Mouse (Mus musculus) left cerebral cortex, adult 18-20 months (tissue): ENCODE measurements at regions not wholly inside any gene's neighbourhood (a gene's known extent, or its start where the extent isn't known, plus 50 kb on each side); places are given as distances from the start of the nearest gene placed in this dataset.

ENCODE experiments used
- DNase-seq, 2 experiments: peaks; one replicate each; pipeline ENCODE4 v3.0.0; 2021 to 2022; ENCODE audit warnings: low spot score in 2 of 2, mixed read lengths in 1 of 2

DNA sequence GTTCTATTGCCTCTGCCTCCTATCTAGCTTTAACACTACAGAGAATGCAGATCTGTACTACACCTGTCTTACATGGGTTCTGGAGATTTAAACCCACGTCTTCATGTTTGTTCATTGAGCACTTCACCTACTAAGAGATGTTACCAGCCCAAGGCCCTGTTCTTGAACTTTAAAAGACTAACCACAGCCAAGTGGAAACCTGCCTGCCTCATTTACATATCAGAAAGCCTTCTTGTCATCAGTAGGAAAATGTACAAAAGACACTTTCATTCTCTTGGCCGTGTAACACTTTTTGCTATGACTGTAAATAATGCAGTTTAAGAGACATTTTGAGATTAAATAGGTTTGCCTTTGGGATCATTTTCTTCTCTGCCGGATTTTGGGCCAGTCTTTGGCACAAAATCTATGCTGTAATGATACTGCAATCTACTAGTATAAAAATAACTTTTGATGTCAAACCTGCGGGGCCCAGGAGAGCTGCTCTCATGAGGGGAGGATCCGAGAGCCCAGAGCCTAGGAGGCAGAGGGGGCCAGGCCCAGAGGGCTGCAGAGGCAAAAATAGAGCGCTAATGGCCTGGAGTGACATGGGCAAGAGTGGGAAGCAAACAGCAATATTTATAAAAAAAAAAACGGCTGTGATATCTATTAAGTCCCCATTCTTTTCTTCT is 318.4 kb upstream of the Myo3a start:
- no peak for DNase-seq

DNA sequence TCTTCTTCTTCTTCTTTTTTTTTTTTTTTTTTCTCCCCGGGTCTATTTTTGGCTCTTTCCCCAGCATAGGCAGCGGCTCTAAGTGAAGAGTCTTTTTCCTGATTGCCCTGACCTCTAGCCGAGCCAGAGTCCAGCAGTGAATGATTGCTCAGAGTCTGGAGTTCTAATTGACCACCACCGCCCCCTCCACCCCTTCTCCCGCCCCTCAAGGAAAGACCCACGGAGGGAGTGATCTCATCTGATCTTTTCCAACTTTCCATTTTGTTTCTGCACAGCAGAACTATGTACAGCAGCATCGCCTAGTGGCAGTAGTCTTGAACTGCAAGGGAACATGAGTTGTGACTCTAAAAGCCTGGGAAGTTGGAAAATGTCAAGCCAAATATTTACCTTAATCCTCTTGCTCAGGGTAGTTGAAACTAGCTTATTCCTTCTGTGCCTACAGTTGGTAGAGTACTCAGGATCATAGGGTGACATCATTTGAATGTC is 317.8 kb upstream of the Myo3a start:
- peak; percentile 84 to 86 for DNase-seq

DNA sequence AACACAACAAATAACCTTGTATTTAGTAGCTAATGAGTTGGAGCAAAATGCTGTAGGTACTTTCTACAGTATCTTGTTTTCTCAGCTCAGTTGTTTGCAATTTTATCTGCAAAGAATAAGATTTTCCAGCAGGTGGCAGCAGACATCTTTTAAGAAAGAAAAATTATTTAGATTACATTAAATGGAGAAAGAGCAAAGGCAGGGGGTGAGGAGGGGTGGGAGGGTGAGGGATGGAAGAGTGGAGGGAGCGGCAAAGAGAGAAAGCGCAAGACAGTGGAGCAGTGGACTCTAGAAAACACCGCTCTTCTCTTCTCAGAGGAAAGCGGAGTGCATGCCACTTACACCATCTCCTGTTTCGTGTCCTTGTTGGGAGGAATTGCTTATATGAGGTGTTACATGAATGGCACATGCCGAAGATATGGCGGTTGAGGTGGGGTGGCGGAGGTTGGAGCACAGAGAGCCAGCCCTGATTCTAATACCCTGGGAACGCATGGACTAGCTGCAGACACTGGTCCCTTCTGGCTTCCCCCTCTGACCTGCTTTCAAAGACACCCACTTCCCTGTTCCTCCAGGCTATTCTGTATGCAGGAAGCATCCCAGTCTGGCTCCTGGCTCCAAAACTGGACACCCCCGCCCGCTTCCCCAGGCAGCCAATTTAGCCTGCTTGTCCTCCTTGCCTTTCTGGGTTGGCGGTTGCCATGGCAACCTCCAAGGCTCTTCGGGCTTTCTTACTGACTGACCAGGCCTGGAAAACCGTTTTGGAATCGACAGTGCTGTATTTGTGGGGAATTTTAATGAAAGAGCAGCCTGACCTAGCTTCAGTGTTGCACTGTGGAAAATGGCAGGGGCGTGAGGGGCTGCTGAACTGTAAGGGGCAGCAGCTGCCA is 309.3 kb upstream of the Myo3a start:
- peak; percentile 87 to 94 for DNase-seq

DNA sequence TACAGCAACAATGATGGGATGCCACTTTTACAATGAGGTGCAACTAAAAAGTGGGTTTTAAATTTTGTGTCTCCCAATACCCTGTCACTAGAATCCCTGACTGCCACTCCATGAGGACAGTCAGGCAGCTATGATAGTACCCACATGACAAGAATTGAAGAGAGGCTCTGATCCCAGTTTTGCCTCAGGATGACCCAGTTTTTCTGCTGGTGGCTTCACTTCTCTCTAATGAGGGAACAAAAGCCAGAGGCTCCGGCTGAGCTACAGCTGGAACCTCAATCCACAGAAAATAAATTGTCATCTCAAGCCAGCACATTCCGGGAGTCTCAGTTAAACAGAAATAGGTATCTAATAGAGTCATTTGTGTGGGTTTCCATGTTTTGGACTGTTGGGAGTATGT is 308.2 kb upstream of the Myo3a start:
- peak in 1 of 2 experiments; percentile 10 for DNase-seq

DNA sequence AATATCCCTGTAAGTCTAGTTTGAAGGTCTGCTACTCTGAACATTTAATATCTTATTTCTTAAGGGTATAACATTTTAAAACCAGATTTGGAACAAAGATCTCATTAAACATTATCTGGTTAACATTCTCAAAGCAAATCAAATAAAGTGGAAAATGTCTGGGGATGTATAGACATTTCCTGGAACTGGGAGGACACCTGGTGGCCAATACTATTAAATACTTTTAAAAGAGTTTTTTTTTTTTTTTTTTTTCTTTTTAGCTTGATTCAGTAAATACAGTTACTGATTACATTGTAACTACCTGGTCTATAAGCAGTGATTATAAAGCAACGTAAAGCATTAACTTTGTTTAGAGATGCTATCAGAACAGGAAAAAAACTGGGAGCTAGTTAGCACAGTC is 299.6 kb upstream of the Myo3a start:
- DNase-seq = no peak

DNA sequence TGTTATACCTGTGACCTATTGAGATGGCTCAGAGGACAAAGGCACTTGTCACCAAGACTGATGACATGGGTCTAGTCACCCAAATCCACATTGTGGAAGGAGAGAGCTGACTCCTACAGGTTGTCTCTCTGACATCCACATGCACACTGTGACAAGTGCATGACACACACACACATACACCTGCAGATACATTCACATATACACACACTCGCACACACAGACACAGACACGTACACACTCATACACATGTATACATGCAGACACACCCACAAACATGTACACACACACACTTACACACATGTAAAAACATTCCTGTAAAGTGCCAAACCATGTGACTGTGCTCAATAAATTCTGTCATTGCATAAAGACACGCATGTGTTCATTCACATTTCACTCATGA is 287.3 kb upstream of the Myo3a start:
- DNase-seq = no peak

DNA sequence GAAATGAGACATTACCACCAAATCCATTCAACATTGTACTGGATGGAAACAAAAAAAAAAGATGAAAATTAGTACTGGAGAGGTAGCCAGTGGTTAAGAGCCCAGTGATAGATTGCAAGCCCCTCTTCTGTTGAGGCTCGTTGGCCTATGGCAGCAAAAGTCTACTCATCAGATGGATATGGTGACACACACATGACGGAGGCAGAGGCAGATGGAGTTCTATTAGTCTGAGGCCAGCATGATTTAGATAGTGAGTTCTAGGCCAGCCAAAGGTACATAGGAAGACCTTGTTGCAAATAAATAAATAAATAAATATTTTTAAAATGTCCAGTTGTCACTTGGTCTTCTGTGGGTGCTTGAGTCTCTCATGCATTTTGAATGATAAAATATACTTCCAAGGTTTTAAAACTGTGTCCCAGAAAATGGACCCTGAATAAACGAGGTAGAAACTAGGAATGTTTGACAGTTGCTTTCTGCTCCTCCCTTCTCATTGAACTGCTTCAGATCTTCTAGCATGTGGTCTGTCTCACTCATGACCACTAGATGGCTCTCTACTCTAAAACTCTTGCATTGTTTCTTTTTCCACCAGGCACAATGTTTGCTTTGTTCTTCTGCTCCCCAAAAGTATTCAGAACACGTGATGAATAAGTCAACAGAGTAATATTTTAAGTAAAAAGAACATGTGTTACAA is 286.4 kb upstream of the Myo3a start:
- DNase-seq = peak; percentile 32 to 36

DNA sequence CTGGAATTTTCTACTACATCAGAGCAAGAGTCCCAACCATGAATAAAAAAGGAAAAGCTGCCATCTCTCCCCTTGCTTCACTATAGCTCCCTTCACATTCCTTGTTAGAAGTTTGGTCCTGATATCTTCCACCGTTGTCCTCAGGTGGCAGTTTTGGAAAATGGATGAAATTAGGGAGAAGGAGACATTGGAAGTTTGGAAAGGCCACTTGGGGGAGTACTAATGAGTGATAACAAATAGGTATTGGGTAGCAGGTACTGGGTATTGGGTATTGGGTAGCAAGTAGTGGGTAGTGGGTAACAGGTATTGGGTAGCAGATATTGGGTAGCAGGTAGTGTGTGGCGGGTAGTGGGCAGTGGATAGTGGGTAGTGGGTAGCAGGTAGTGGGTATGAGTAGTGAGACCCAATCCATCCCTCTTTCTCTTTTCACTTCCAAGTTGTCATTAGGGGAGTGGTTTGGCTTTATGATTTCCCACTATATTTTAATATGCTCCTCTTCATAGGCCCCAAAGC is 285.8 kb upstream of the Myo3a start:
- DNase-seq = no peak

DNA sequence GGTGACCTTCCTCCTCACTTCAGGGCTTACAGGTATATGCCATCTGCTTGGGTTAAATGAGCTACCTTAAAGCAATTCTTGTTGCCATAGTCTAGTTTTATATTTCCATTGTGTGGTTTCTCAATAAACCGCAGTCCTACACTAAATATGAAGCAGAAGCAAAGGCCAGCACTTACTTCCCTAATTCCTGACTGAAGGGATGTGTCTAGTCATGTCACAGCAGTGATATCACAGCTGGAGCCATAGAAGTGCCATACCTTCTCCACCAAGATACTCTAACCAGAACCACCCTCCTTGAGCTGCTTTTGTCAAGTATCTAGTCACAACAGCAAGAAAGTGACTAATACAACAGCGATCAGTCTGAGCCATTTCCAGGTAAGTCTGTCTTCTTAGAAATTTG is 283.6 kb upstream of the Myo3a start:
- no peak for DNase-seq

DNA sequence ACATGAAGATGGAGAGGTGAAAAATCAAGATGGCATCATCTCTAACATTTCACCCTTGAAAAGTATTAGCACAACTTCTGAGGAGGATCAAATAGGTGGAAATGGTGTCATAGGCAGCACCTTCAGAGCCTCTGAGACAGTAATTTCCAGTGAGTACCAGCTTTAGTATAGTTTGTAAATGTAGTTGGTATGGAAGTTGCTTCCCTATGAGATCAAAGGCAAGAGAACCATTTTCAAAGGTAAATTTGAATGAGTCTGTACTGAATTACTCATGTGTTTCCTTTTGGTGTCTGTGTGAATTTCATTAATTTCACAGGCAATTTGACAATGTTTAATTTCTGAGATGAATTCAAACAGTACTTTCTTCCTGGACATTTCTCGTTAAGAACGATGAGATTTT is 280.8 kb upstream of the Myo3a start:
- no peak for DNase-seq

DNA sequence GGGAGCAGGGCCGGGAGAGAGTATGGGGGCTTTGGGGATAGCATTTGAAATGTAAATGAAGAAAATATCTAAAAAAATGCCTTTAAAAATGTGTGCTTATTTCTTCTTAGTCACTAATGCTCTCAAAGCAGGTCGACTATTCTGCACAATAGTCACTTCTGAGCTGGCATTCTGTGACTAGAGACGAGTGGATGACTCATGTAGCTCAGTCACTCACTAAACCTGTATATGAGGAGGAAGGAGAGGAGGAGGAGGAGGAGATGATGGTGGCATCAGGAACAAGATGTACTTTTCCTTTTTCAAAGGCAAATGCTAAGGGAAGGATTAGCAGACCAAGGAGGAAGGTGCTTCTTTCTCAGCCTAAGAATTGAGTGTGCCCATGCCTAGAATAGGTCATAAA is 276.0 kb upstream of the Myo3a start:
- DNase-seq = no peak

DNA sequence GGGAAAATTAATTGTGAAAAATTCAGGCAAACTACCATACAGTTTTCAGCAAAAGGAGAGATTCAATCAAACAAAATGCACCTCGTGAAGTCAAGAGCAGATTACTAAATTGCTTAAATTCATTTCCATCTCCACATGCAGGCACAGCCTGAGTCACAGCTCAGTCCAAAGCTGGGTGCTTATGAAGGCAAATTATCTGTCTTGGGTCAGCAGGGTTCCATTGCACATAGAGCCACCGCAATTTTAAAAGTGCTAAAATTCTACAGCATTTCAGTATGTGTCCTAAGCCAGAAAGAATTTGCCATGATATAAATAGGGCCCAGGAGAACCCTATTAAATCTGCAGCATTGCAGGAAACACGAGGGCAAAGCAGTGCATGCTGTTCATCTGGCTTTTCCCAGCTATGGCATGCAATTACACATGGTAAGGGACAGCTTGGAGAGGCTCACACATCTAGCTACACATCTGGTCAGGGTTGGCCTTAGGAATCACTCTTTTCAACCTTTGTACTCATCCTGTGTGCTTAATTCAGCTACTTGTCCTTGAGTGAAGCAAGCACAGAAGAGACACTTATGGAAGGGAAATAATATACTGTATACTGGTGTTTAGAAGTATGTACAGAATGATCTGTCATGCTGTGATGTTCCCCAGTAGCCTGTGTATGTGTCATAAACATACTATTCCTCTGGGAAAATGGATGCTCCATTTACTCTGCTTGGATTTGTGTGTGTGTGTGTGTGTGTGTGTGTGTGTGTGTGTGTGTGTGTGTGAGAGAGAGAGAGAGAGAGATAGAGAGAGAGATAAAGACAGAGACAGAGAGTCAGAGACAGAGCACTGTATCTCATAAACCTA is 271.0 kb upstream of the Myo3a start:
- no peak for DNase-seq

DNA sequence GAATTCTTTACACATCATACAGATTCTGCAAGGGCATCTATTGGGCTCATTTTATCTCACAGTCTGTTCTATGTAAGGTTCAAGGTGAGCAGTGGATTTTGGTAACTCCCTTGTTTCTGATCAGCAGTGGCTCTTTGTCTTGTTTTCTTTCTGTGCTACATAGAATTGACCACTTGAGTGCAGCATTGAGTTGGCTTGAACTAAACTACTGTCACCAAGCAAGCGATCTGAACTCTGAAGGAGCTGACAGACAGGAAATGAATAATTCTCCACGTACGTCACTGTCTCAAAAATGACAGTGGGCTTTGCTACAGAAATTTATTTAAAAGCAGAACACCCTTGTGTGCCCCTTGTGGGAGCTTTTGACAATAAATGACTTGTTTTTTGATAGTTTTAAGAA is 268.9 kb upstream of the Myo3a start:
- DNase-seq = peak; percentile 32 to 45

DNA sequence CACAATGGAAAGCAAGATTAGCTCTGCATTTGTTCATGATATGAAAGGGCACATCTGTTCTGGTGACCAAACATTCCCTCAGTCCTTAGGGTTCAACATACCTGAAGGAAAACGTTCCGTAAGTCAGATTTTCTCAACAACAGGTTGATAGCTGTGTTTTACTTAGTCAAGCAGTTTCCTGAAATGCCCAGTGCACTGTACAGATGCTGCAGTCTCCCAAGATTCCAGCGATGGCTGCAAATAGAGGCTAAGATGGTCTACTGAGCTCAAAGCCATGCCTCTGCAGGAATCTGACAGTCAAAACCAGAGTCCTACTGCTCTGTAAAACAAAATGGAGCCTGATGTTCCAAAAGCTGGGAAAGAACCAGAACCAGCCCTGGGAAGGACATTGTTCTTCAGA is 268.5 kb upstream of the Myo3a start:
- DNase-seq = no peak

DNA sequence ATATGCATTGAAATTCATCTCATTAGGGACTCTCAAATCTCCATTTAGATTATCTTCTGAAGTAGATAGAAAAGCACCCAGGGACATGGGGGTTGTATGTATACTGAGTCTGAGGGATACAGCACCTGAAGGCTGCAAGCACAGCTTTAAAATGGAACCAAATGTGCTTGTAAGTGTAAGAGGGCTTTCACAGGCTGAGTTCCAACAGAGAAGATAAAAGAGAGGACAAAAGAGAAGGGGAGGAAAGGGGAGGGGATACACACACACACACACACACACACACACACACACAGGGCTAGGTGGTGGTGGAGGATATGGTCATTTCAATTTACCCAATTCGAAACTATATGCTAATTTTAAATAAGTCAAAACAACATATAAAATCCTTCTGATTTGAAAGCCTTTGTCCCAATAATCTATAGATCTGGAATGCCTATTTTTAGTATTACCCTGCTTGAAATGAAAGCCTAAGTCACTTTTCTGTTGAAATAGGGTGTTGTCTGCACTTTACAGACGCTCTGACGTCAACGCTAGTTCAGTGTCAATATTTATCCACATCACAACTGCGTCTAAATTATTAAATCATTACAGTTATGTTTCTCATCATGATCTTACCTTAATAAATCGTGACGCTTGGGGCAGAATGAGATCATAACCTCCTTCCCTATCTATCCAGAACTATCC is 263.8 kb upstream of the Myo3a start:
- no peak for DNase-seq

DNA sequence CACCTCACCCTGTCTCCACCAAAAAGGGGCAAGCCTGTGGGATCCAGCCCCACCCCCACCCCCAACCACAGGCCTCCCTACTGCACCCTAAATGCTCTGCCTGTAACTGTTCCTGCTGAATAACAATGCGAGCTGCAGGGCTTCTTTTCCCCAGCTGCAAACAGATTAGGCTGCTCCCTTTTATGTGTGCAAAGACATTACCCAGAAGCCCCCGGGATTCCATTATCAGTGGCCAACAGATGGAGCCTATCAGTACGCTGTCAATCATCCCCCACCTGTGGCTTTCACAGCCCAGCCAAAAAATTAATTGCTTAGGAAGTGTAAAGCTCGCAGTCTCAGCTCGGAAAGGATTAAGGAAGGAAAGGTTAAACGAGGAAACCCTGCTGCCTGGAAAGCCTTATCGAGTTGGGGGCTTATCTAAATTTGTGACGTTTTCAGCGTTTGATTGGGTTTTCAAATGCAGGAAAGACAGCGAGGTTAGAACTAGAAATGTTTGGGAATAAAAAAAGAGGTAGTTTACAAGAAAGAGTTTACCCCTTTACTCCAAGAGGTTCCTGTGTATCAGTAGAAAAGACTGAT is 263.2 kb upstream of the Myo3a start:
- no peak for DNase-seq

DNA sequence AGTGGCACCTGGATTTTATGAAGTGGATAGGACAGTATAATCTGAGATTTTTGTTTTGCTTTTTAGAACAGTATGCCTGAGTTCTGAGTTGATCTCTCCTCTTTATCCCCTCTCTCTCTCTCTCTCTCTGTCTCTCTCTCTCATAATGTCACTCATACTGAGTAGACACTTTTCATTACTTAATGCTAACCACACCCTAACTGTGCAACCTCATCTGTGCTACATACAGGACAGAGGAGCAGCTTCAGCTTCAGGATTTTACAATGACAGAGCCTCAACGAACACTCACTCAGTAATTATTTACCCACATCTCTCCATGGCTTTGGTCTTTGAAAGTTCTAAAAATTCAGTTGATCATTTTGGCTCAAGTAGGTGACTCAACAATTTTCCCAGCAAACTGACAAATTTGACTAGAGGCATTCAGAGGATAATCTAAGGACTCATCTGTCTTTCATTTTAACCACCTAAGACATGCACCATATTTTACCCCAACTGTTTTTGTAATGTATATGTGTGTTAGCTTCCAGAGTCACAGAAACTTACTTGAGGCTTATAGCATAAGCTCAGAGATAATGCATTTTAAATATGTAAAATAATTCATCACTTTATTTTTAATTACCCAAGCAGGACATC is 256.4 kb upstream of the Myo3a start:
- DNase-seq = no peak

DNA sequence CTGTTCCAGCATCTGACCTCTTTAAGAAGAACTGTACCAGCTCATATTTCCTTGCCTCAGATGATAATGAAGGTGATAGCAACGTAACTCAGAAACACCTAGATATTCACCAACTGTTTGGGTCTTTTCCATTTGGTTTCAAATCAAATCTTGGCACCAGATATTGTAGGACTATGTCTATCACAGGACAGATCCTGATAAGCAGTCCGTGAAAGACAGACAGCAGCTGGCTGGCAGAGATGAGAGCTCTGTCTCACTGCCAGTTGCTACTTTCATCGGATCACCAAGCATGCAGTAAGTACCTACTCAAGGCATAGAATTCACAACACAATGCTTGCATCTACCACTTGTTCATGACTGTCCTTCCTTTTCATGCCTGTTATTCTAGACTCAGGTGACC is 252.7 kb upstream of the Myo3a start:
- no peak for DNase-seq

DNA sequence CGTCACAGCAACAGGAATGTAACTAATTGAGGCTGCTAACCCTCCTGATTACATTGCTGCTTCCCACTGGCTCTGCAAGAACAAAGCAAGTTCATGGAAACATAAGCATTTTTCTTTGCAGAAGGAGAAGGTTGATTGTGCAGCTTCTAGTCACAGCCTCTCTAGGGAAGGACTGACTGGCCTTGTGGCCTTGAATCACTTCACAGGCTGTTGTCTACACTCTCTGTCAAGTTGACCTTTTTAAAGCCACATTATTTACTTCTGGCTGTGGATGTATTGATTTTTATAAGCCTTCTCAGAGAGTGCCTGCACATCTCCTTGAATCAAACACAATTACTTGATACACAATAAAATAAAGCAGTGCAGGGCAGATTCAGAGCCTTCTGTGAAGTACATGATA is 251.8 kb upstream of the Myo3a start:
- no peak for DNase-seq
